In genomic region chr9:108469845-108470244, GRCm38 (mm10) we compare ENCODE assay signal across 17 mouse cellular contexts. TPM values are rescaled to one million over a fixed set of nuclear protein-coding genes. Genes with fewer than 3 reads are reported as not detected.
"Had no signal": no experiment of that assay in that cellular context is flagged by ENCODE, and none has a peak within 500 bp of the region (broad histone marks: within the 10 kb centered on the region; RNA-seq: fewer than 3 reads in every experiment).

No protein-coding gene starts in this region.

- H3K9ac ChIP-seq: limb, embryonic 12.5 days; liver, embryonic 13.5 days; liver, postnatal 0 days; midbrain, embryonic 15.5 days; neural tube, embryonic 12.5 days had no signal

- DNase-seq: kidney, adult 8-10 months; kidney, postnatal 36 days; liver; liver, embryonic 13.5 days; liver, postnatal 0 days; thymus, postnatal 36 days had no signal

- H3K4me3 ChIP-seq: limb, embryonic 12.5 days; liver, embryonic 13.5 days; megakaryocyte, embryonic 14.5 days; midbrain, embryonic 15.5 days; neural tube, embryonic 12.5 days had no signal

- H3K4me2 ChIP-seq: limb, embryonic 12.5 days; liver, embryonic 13.5 days; midbrain, embryonic 11.5 days; midbrain, embryonic 15.5 days; neural tube, embryonic 12.5 days had no signal

- H3K27ac ChIP-seq: hindbrain, postnatal 0 days; kidney, postnatal 0 days; limb, embryonic 12.5 days; liver, embryonic 13.5 days; macrophage; midbrain, embryonic 15.5 days; neural tube, embryonic 12.5 days; stomach, postnatal 0 days had no signal

- H3K9me3 ChIP-seq: liver, embryonic 13.5 days; megakaryocyte, embryonic 14.5 days; midbrain, embryonic 15.5 days; neural tube, embryonic 12.5 days had no signal

- H3K27me3 ChIP-seq: limb, embryonic 12.5 days; liver, embryonic 13.5 days; midbrain, embryonic 15.5 days; neural tube, embryonic 12.5 days had no signal

- H3K4me1 ChIP-seq: limb, embryonic 12.5 days; liver, embryonic 13.5 days; midbrain, embryonic 15.5 days; neural tube, embryonic 12.5 days had no signal

- ATAC-seq: hindbrain, postnatal 0 days; liver, postnatal 0 days; midbrain, embryonic 15.5 days had no signal

RNA-seq across cellular contexts. Expression of gene BC048562, which starts 33.6 kb away (rescaled TPM):
- polyA plus RNA-seq: hindbrain, postnatal 0 days; intestine, embryonic 14.5 days; kidney, postnatal 0 days; limb, embryonic 12.5 days; liver, embryonic 13.5 days; liver, postnatal 0 days; macrophage; midbrain, embryonic 11.5 days; midbrain, embryonic 15.5 days; neural tube, embryonic 12.5 days; stomach, postnatal 0 days; thymus, postnatal 0 days had no signal
